Mouse (Mus musculus) layer of hippocampus, adult 9-10 months (tissue): ENCODE results near the gene Fbxw27.
"Not testable (repeated sequence)": the region's sequence is repeated elsewhere in the genome, so short reads cannot be mapped to it uniquely, and the experiment has no call there.

ENCODE experiments used
- DNase-seq: peaks from one replicate; pipeline ENCODE4 v3.0.0; 2022; ENCODE audit warnings: low spot score

The Fbxw27 gene

DNA sequence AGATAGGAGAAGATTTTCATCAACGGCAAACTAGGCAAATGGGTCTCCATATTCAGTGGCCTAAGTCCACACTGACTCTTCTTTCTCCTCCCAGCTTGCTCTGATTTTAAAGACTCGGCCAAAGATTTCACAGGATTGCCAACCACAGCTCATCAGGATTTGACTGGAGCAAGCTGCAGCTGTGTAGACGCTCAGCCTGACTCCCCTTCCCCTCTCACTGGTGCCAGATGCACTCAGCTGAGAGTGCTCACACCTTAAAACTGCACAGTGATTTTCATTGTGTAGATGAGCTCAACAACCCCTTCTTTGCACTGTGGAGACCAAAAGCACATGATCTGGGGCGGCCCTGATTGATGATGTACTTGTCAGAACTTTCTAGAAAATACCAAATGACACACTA lies at the start of gene Fbxw27:
Gene Fbxw27 (minus strand): TSS at position 101 of the 400 bp plus-strand sequence.
- DNase-seq = not testable (repeated sequence)

DNA sequence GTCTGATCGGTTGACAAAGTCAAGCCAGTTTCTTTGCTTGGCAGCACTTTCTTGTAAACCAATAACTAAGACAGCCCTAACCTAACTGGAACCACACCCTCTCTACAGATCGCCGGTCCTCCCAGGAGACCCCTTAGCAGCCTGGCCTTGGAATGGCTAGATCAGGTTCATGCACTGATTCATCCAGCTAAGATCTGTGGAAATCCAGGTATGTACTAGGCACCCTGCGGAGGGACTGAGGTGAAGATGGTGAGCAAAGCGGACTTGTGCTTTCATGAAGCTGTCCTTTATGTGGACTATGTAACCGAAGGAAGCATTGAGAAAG lies 42.6 kb upstream of the Fbxw27 start:
- DNase-seq = no peak

DNA sequence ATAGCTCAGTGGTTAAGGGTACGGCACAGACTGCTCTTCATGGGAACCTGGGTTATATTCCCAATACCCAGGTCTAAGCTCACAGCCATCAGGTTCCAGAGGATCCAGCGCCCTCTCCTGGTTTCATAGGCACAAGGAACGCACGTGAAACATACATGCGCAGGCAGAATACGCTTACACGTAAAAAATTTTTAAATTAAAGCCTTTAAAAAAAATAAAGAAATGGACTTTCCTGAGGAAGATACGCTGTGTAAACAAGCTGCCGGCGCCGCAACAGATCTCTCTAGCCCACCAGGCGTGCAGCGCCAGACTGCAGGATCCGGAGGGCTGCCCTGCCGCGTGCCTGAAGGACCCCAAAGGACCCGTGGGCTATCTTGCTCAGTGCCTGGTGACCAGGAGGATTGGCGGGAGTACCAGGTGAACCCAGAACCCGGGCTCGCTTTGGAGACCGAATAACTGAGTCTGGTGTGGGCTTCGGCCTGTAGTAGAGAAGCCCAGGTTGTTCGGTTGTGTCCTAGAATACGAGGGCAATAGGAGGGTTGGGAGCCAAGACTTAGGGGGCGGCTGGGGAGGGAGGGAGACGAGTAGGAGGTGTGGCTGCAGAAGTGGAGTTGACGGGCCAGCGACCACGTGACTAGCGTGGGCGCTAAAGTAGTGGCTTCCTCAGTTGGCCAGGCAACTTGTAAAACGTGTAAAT lies 42.1 kb upstream of the Fbxw27 start, which contains the start of gene Nme6:
Gene Nme6 (plus strand): TSS at position 359 of the 697 bp plus-strand sequence.
- peak; percentile 52 for DNase-seq

DNA sequence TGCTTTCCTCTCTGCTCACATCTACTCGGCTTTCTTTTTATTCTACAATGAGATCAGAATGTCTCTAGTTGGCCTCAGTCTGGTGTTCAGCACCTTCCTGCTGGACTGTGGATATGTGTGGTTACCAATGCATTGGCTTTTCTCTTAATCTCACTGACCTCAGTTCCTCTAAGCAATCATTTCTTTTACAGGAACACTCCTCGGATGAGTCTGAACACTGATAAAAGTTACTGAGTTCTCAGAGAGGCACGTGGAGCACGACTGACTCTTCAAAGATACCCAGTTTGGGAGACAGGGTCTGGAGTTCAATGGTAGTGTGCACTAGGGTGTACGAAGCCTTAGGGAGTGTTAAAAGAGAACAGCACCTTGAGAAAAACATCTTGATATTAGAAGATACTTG lies 35.7 kb upstream of the Fbxw27 start:
- DNase-seq = no peak

DNA sequence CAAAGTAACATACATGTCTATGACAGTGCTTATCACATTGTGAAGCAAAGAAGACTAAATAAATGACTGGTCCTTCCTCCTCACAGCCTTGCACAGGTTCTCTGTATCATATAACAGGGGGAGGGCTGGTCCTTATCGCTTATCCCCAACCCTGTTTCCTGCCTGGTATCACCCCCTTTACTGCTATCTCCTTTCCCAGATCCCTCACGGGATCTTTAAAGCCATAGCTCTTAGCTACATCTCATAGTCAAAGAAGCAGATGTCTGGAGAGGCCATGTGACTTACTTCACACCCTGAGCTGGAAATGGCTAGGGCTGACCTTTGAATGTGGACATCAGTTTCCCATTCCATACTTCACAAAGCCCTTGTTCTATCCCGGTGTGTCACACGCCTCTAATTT lies 35.3 kb upstream of the Fbxw27 start:
- DNase-seq = no peak

DNA sequence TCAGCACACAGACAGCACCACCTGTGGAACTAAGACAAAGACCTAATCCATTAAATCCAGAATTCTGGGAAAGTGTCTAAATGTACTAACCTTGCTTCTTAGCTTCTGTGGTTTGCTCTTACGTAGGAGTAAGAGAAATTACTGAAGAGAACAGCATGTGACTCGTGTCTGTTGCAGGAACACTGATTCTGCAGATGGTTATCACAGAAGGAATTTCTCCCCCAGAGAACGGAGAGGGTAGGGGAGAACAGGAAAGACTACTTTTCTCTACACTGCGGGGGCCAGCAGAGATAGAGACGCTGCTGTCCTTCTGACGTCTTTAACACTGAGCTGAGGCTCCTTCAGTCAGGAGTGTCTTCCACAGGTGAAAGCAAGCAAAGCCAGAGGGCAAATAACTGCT lies 25.9 kb upstream of the Fbxw27 start:
- no peak for DNase-seq

DNA sequence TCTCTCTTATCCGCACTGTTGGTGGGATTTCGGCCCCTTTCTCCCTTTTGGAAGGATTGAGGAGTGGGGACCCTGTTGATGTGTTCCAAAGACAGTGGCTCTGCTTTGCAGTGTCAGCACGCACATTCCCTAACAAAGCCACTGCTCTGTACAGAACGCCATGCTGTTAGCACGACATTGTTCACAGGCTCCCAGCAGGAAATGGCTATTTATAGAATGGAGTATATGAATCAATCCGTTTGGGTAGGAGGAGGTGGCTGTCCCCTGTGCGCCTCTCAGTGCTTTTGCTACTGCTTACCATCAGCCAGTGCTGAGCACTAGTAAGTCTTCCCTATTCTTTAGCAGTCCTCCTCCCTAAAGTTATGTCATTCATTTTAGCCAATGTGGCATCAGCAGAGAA lies 23.0 kb upstream of the Fbxw27 start:
- DNase-seq = no peak

DNA sequence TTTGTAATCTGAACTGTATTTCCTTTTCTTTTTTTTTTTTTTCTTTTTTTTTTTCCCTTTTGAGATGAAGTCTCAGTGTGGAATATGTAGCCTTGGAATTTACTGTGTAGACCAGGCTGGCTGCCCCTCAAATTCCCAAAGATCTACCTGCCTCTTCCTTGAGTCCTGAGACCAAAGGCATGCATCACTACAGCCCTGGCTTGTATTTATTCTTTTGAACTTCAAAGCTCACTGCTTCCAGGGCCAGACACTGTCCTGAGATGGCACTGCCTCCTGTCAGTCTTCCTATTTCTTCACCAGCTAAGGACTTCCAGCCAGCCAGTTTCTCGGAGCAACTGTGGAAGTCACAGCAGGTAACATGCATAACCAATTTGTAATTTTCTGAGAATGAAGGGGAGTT lies 21.5 kb upstream of the Fbxw27 start, which contains the start of gene Spink8:
Gene Spink8 (plus strand): TSS at position 301 of the 400 bp plus-strand sequence.
- no peak for DNase-seq

DNA sequence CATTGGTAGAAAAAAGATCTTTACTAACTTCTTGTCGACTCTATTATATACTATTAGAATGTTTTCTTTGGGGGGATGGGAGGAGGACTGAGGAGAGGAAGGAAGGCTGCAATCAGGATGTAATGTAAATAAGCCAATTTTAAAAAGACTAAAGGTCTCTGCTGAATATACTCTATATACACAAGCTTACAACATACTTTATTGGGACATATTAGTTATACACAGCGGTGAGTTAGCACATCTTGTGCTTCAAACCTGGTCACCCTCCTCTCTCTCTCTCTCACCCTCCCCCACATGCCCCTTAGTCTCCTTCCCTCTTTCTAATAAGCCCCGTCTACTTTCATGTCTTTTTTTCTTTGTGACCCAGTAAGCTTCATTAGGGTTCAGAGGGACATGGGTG lies 17.4 kb upstream of the Fbxw27 start:
- DNase-seq = no peak

DNA sequence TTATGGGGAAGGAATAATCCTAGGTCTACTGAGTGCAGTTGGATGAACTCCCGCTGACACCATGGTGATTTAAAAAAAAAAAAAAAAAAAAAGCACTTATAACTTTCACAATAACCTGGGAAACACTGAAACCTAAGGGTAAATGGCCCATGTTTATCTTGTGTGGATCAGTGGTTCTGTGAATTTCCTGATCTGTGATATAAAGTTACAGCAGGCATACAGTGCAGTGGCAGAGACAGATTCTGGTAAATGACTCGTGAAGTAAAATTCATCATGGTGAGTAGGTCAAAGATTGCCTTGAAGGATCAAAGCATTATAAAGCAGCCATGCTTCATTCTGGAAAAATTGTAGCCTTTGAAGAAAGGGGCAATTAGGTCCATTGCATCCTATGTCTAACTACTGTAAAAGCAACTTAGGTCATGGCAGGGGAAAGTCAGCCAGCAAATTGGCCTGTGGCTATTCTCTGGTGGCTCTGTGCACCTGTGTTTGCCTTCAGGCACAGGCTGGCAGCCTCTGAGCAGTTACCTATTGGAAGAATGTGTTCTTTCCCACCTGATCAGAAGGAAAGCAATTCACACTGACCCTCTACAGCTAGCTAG lies 16.3 kb upstream of the Fbxw27 start:
- no peak for DNase-seq

DNA sequence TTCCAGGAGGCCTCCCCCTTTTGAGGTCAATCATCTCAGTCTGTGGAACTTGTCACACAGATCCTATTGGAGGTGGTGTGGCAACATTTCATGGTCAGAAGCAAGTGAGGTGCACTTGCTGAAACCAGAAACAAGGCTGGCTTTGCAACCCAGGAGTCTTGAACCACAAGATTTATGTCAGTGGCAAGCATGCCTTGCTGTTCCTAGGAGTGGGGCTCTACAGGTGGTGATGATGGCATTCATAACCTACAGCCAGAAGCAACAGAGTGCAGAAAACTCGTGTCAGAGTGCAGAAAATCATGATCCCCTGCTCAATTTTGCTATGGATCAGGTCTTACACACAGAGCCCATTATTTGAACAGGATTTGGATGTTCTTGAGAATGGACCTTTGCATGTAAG lies 15.8 kb upstream of the Fbxw27 start:
- no peak for DNase-seq

DNA sequence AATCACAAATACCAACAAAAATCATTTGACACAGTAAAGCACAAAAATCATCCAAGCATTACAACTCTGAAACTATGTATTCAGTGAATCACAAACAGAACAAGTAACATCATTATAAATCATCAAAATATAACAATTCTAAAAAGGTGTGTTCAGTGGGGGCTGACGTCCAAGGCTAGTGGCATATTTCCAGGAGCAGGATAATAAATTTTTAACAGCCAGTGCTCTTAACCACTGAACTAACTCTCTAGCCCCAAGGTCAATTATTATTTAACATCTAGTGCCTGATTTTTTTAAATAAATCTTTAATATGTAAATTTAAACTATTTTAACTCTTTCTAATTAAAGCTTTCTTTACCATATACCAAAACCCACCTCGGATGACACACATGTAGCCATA lies 15.1 kb upstream of the Fbxw27 start:
- not testable (repeated sequence) for DNase-seq

DNA sequence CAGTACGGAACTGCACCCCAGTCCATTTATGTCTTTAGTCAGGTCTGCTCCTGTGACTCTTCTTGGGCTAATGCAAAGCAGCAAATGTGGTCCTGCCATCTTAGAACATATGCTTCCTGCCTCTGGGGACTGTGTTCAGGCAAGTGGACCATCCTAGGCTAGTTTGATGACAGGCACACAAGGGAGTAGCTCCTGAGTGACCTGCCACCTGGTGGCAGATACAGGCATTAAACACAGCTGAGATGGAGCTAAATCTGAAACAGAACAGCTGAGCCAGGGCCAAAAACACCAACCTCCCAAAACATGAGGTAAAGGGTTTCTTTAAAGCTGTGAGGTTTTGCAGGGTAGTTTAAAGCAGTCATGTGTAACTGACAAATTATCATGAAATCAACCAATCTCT lies 7.6 kb upstream of the Fbxw27 start:
- no peak for DNase-seq

DNA sequence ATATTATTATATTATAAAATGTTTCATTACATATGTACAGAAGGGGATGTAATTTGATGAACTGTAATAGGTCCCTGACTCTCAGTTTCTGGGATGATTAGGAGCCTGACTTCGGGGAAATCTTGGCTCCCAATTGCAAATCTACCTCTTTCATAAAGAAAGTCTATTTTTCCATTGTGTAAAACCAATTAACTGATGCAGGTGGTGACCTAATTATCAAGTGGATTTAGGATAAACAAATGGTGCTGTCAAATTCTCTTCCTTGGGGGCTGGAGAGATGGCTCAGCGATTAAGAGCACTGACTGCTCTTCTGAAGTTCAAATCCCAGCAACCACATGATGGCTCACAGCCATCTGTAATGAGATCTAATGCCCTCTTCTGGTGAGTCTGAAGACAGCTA lies 5.3 kb upstream of the Fbxw27 start:
- no peak for DNase-seq

DNA sequence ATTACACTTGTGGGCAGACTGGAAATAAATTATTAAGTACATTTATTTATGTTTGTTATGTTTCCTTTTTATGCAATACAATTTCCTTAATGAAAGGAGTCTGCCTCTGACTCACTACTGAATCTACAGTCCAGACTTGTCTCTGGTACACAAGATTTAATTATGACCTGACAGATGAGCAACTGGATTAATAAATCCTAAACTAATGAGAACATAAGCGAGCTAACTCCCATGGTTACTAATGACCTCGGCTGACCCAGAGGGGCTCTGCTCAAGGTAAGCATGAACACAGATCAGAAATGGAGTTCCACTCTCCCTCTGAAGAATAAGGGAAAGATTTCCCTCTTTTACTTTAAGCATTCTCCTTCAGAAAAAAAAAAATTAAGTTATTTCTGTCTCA lies 4.8 kb upstream of the Fbxw27 start:
- no peak for DNase-seq

DNA sequence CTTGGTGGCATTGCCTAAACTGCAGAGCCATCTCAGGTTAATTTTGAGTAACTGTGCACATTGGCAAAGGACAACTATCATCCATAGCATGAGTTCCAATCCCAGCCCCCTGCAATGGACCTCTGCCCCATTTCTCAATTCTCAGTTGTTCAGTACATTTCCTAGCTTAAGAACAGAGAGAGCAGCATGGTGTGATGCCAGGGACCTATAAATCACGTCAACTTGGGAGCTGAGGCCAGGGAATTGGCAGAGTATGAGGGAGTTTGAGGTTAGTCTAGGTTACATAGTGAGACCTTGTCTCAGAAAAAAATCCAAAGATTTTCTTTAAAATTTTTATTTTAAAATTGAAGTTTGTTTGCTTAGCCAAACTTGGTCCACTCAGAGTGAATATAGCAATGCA lies 23.6 kb downstream of the Fbxw27 start:
- DNase-seq = not testable (repeated sequence)

DNA sequence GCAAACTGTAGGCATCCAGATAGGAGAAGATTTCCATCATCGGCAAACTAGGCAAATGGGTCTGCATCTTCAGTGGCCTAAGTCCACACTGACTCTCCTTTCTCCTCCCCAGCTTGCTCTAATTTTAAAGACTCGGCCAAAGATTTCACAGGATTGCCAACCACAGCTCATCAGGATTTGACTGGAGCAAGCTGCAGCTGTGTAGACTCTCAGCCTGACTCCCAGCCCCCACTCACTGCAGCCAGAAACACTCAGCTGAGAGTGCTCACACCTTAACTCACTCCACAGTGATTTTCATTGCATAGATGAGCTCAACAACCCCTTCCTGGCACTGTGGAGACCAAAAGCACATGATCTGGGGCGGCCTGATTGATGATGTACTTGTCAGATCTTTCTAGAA lies 44.5 kb downstream of the Fbxw27 start, which contains the start of gene Fbxw26:
Gene Fbxw26 (minus strand): TSS at position 101 of the 400 bp plus-strand sequence.
- DNase-seq = not testable (repeated sequence)
